Mouse (Mus musculus) kidney, embryonic 15.5 days (tissue): Measurements from ENCODE around the gene Acvr2b. TPM values are rescaled to one million over a fixed set of nuclear protein-coding genes. Genes with fewer than 3 reads are reported as not detected.

Experiments
- ATAC-seq: fragments of 200-750 bp; cut with Nextera tagmentation; replicated peaks from 2 replicates; pipeline ENCODE4 v1.8.0; 2017; ENCODE audit warnings: moderate TSS enrichment; ENCODE audit not compliant: low FRiP score
- H3K27ac ChIP-seq: fragments of 300-500 bp; sonication (generic); 2 replicates; pipeline ENCODE4 v1.5.1; 2015; ENCODE audit warnings: mild to moderate bottlenecking, inconsistent platforms
- H3K27me3 ChIP-seq: fragments of 300-500 bp; sonication (generic); 2 replicates; pipeline ENCODE4 v1.6.1; 2015; ENCODE audit warnings: inconsistent platforms
- H3K36me3 ChIP-seq: fragments of 300-500 bp; sonication (generic); 2 replicates; pipeline ENCODE4 v1.6.1; 2015; ENCODE audit warnings: inconsistent platforms
- H3K4me1 ChIP-seq: fragments of 300-500 bp; sonication (generic); 2 replicates; pipeline ENCODE4 v1.6.1; 2015; ENCODE audit warnings: inconsistent platforms
- H3K4me2 ChIP-seq: fragments of 300-500 bp; sonication (generic); 2 replicates; pipeline ENCODE4 v1.6.1; 2015; ENCODE audit warnings: moderate library complexity, mild to moderate bottlenecking, inconsistent platforms
- H3K4me3 ChIP-seq: fragments of 300-500 bp; sonication (generic); replicated peaks from 2 replicates; pipeline ENCODE4 v1.5.1; 2015; ENCODE audit warnings: mild to moderate bottlenecking, inconsistent platforms
- H3K9ac ChIP-seq: fragments of 300-500 bp; sonication (generic); 2 replicates; pipeline ENCODE4 v1.6.1; 2015; ENCODE audit warnings: mild to moderate bottlenecking, inconsistent platforms
- H3K9me3 ChIP-seq: fragments of 300-500 bp; sonication (generic); replicated peaks from 2 replicates; pipeline ENCODE4 v1.6.1; 2016; ENCODE audit warnings: inconsistent platforms
- WGBS: fragments of 180-500 bp; shearing (Covaris S2); methylation state at CpG from one replicate; pipeline ENCODE4 v1.1.7; 2015; ENCODE audit warnings: mixed read lengths; 5-methylcytosine and 5-hydroxymethylcytosine counted together
- polyA plus RNA-seq: library from polyadenylated mRNA; unstranded; fragments of >200 nt; fragmentation: Nextera tagmentation; extraction: Ambion mirVana; gene quantifications from 2 replicates; pipeline ENCODE4 v1.2.1, GENCODE M21; 2015

The Acvr2b gene
- polyA plus RNA-seq, 1 experiment from 2014 or later: 36.4 TPM

DNA sequence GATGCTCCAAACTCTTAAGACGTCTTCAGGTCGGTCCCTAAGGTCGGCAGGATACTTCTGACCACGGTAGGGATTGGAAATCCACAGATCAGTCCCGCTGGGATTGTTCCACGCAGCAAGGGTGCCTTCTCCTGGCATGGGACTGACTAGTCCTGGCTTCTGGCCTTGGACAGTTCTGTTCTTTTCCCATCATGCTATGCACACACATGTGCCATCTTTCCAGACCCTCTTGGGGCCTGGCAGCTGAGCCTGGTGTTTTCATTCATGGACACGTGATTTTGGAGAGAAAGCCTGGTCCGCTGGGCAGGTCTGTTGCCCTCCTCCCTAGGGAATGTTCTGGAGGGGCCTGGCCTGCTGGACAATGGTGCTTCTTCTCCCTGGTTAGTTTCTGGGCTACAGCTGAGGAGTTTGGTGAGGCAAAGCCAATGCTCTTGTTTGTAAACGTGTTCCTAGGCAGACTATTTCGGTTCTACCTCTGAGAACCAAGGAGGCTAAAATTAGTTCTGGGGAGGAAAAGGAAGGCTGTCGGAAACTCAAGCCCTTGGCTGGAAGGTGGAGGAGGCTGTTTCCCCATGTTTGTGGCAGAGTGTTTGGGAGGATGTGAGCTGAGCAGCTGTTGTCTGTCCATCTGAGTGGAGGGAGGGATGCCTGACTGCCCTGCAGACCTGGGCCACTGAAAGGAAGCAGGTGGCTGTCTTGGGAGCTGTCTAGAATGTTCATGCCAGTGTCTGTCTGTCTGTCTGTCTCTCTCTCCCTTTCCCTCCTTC is 7.2 kb downstream of the Acvr2b start:
- peak; percentile 53 for ATAC-seq
- H3K27ac ChIP-seq: peak overlapping the region; percentile 84
- H3K9me3 ChIP-seq: peaks cover 7% of the 10 kb centered on the region; the same call in 1 of the 2 replicates
- H3K27me3 ChIP-seq: no peaks in the 10 kb centered on the region
- H3K4me1 ChIP-seq: peaks cover 56% of the 10 kb centered on the region
- 55% methylated on average over 11 of the region's 11 CpGs for WGBS
- H3K4me3 ChIP-seq: no peak overlapping the region
- H3K36me3 ChIP-seq: peaks cover 24% of the 10 kb centered on the region
- 0 out of 2 replicates have a peak overlapping the region, but pooled peaks have one; percentile 8 for H3K9ac ChIP-seq
- H3K4me2 ChIP-seq: peak overlapping the region; percentile 27; the same call in 1 of the 2 replicates

DNA sequence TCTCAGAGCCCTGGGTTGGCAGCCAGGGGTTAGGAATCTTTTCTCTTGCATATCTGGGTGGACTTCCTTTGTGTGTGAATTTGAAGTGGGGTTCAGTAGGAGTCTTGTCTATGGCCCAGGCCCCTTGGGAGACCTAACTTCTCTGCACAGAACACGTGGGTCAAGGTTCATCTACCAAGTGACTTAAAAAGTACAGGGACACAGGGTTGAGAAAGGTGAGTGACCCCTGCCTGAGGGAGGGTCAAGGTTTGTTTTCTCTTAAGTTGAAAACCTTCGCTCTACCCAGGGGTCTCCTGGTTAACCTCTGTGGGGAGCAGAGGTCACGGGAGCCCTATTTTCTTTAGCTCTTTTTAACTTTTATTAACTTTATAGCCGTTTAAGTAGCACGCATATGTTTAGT is 7.9 kb downstream of the Acvr2b start:
- H3K4me2 ChIP-seq: no peak overlapping the region
- peaks cover 7% of the 10 kb centered on the region; the same call in 1 of the 2 replicates for H3K9me3 ChIP-seq
- ATAC-seq: no peak
- peak overlapping the region; percentile 84 for H3K27ac ChIP-seq
- no peaks in the 10 kb centered on the region for H3K27me3 ChIP-seq
- H3K9ac ChIP-seq: no peak overlapping the region
- H3K36me3 ChIP-seq: peaks cover 24% of the 10 kb centered on the region
- peaks cover 49% of the 10 kb centered on the region for H3K4me1 ChIP-seq
- 26% methylated on average over 5 of the region's 5 CpGs for WGBS
- H3K4me3 ChIP-seq: no peak overlapping the region

DNA sequence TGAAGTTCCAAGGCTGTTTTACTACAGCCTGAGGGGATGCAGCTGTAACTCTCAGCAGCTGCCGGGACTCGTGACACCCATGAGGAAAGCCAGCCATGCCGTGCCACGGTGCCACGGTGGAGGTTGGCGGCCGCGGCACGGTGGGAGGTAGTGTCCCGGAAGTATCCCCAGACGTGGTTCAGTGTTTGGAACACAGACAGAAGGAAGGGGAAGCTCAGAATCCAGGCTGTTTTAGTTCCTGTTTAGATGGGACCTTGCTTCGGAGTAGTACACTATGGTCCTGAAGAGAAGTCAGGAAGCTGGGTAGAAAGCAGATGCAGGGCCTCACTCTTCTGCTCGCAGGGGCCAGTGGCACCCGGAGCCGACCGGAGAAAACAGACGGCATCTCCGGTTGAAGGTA is 16.1 kb downstream of the Acvr2b start:
- Histone ChIP-seq H3K9ac (no peak overlapping the region), H3K27me3 (no peaks in the 10 kb centered on the region), H3K9me3 (0 out of 2 replicates have a peak, but pooled peaks cover 4% of the 10 kb centered on the region), H3K4me2 (no peak overlapping the region), H3K4me3 (no peak overlapping the region), H3K36me3 (peaks cover 5% of the 10 kb centered on the region; the same call in 1 of the 2 replicates), H3K27ac (peak overlapping the region; percentile 25; the same call in 1 of the 2 replicates), H3K4me1 (peaks cover 25% of the 10 kb centered on the region)
- 66% methylated on average over 18 of the region's 18 CpGs for WGBS
- ATAC-seq: no peak

DNA sequence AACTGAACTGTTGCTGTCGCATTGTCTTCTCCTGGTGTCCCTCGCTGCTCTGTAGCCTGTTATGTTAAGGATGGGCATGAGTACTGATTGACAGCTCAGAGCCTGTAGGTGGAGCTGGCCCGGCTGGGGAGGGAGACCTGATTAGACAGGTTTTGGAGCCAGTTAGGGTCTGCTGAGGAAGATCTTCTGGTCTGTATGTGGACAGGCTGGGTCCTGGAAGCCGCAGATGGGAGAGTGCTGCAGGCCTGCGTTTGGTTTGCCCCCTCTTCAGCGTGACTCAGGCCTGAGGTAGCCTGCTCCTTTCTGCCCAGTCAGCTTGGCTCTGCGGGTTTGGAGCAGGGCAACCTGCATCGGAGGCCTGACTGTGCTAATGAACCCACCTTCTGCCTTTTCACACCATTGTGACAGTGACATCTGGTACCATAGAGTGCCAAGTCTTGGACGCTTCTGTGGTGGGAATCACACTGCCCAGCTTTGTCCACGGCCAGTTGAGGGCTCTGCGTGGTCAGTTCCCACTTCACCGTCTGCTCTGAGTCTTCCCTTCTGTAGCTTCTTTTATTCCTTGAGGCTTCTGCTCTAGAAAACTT is 18.0 kb downstream of the Acvr2b start:
- Histone ChIP-seq H3K27ac (no peak overlapping the region), H3K4me2 (no peak overlapping the region), H3K4me3 (no peak overlapping the region), H3K4me1 (peaks cover 39% of the 10 kb centered on the region), H3K9me3 (no peaks in the 10 kb centered on the region), H3K36me3 (no peaks in the 10 kb centered on the region), H3K9ac (no peak overlapping the region), H3K27me3 (no peaks in the 10 kb centered on the region)
- no peak for ATAC-seq
- 73% methylated on average over 12 of the region's 12 CpGs for WGBS

DNA sequence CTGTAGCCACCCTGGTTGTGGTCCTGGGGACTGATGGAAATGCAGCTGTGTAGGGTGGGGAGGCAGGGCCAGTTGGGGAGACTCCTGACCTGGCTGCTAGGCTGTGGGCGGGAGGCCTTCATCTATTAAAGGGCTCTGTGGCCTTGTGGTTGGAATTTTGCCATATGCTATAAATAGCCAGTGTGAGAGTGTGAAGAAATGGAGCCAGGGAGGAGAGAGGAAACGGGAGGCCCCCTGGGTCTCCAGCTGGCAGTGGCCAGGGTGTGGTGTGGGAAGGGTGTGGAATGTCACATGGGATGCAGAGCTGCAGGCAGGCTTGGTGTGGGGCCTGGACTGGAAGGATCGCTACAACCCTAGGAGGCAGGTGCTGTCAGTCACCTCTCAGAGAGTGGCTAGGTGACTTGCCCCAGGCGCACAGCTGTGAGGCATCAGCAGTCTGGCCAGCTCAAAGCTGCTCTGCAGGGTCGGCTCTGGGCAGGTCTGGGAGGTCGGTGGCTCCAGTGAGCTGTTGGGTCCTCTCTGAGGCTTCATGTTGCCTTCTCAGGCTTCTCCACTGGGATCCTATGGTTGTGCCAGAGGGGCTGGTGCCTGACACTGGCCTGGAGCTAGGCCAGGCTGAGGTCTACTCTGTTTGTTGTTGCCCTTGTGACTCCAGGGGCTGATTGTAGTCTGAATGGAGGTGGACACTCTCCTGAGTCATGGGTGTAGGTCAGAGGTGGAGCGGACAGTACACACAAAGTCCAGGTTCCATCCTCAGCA is 23.5 kb downstream of the Acvr2b start:
- no peaks in the 10 kb centered on the region for H3K27me3 ChIP-seq
- peak overlapping the region; percentile 68 for H3K27ac ChIP-seq
- H3K9me3 ChIP-seq: no peaks in the 10 kb centered on the region
- H3K4me1 ChIP-seq: peaks cover 52% of the 10 kb centered on the region
- H3K9ac ChIP-seq: no peak overlapping the region
- H3K4me2 ChIP-seq: no peak overlapping the region
- WGBS: 19% methylated on average over 7 of the region's 7 CpGs
- H3K36me3 ChIP-seq: peaks cover 25% of the 10 kb centered on the region
- H3K4me3 ChIP-seq: no peak overlapping the region
- peak; percentile 70 for ATAC-seq

DNA sequence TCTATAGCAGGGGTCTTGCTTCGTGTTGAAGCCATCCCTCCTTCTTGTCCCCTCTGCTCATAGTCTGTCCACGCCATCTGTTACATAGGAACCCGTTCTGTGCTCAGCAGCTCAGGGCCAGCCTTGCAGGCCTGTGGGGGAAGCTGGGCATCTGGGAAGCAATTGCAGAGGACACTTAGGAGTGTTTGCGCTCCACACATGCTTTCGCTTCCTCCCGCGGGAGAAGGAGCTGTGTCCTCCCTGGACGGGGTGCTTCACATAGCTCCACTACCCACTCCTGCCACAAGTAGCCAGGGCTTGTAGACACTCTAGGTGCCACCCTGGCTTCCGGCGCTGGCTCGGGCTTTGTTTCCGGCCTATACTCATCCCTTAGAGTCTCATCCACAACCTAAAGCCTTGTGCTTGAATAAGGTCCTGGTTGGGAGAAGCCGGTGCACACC is 24.1 kb downstream of the Acvr2b start:
- no peaks in the 10 kb centered on the region for H3K9me3 ChIP-seq
- H3K9ac ChIP-seq: no peak overlapping the region
- peak overlapping the region; percentile 68 for H3K27ac ChIP-seq
- 82% methylated on average over 13 of the region's 13 CpGs for WGBS
- no peak overlapping the region for H3K4me3 ChIP-seq
- H3K4me1 ChIP-seq: peaks cover 46% of the 10 kb centered on the region
- no peaks in the 10 kb centered on the region for H3K27me3 ChIP-seq
- no peak overlapping the region for H3K4me2 ChIP-seq
- H3K36me3 ChIP-seq: peaks cover 28% of the 10 kb centered on the region
- 0 out of 2 replicates have a peak, but pooled peaks have one; percentile 1 for ATAC-seq

DNA sequence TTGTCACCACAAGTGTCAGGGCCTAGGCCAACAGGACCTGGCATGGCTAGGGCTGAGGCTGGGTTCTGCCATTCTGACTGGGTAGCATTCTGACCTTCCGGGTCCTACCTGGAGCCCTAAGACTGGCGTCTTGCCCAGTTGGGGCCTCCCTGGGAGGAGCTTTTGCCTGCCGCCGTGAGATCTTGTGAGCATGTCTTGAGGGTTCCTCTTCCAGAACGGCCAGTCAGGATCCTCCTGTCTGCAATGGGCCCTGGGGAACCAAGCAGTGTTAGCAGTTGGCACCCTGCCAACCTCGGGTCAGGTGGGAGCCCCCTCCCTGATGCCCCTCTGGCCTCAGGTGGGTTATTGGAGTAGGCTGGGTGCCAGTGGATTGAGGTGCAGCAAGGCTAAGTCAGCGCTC is 24.6 kb downstream of the Acvr2b start:
- Histone ChIP-seq H3K9ac (no peak overlapping the region), H3K4me3 (no peak overlapping the region), H3K27ac (no peak overlapping the region), H3K9me3 (no peaks in the 10 kb centered on the region), H3K4me1 (peaks cover 46% of the 10 kb centered on the region), H3K4me2 (no peak overlapping the region), H3K27me3 (no peaks in the 10 kb centered on the region), H3K36me3 (peaks cover 33% of the 10 kb centered on the region)
- ATAC-seq: no peak
- WGBS: 65% methylated on average over 7 of the region's 7 CpGs

DNA sequence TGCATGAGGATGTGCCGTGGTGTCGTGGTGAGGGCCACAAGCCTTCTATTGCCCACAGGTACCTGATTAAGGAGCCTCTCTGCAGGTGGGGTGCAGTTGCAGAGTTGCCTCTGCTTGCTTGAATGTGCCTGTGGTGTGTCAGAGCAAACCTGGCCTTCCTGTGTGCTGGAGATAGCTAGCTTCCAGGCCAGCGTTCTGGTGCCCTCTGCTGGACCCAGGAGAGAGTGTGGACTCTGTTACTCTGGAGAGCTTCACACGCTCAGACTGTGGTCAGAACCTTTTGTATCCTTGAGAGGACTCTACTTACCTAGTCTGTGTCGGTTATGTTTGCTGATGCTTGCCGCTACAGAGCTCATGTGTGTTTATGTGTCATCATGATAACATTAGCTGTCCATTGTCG is 28.4 kb downstream of the Acvr2b start:
- no peaks in the 10 kb centered on the region for H3K27me3 ChIP-seq
- 46% methylated on average over 7 of the region's 7 CpGs for WGBS
- no peaks in the 10 kb centered on the region for H3K9me3 ChIP-seq
- peak; percentile 61; the same call in 1 of the 2 replicates for ATAC-seq
- H3K9ac ChIP-seq: no peak overlapping the region
- peaks cover 28% of the 10 kb centered on the region for H3K4me1 ChIP-seq
- H3K4me3 ChIP-seq: no peak overlapping the region
- peaks cover 71% of the 10 kb centered on the region for H3K36me3 ChIP-seq
- H3K27ac ChIP-seq: no peak overlapping the region
- no peak overlapping the region for H3K4me2 ChIP-seq

DNA sequence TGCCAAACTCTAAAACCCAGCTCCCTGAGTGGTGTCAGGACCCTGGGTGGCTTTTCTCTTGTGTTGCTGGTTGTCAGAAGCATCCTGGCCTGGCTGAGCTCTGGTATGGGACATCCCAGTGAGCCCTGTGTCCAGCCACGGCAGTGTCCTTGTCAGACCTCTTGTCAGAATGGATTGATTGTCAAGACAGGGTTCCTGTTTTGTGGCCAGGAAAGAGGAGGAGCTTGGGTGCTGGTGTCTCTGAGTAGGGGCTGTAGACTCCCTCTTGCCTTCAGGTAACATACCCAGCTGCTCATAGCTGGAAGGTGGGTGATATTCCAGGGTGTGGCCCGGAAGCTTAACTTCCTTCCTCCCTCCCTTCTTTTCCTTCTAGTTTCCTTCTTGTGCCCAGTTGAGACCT is 33.9 kb downstream of the Acvr2b start:
- H3K36me3 ChIP-seq: peaks cover 82% of the 10 kb centered on the region
- H3K4me3 ChIP-seq: no peak overlapping the region
- no peaks in the 10 kb centered on the region for H3K4me1 ChIP-seq
- 78% methylated on average over 2 of the region's 2 CpGs for WGBS
- H3K4me2 ChIP-seq: no peak overlapping the region
- H3K27ac ChIP-seq: no peak overlapping the region
- H3K9ac ChIP-seq: no peak overlapping the region
- H3K27me3 ChIP-seq: no peaks in the 10 kb centered on the region
- no peak for ATAC-seq
- no peaks in the 10 kb centered on the region for H3K9me3 ChIP-seq

DNA sequence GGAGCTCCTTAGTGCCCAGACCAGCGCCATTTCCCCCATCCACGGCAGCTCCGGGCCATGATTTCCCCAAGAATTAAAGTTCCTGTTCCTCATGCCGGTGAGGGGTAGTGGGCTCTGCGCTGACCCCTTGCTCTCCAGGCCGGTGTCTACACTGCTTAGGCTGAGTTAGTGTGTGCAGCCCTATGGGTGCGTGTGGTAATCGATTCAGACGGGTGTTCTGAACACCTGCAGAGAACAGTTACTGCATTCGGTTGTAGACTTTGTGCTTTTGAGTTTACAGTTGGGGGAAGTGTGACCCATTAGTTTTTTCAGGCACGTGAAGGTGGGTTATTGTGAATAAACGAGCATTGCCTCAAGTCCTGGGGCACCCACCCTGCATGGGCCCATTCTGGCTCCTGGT is 36.1 kb downstream of the Acvr2b start:
- no peaks in the 10 kb centered on the region for H3K9me3 ChIP-seq
- no peak for ATAC-seq
- 90% methylated on average over 12 of the region's 12 CpGs for WGBS

DNA sequence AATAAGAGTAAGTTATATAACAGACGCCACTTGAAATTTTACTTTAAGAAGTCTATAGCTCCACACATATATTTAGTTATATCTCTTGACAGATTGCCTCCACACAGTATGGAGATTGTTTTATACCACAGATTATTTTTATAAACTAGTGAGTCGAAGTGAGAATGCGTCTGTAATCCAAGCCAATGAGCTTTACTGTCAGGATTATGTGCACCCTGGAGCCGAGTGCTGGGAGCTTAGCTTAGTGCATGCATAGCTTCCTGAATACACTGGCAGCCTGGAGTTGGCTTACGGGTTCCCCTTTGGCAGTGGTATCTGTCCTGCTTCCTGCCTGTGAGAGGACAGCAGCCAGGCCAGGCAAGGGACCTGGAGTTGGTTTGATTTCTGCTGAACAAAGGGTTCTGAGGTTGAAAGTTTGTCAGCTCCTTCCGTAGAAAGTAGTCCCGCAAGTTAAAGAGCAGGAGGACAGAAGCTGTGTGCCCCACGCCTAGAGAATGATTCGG is 36.6 kb downstream of the Acvr2b start:
- Histone ChIP-seq H3K36me3 (peaks cover 55% of the 10 kb centered on the region), H3K27ac (no peak overlapping the region), H3K9ac (no peak overlapping the region), H3K4me2 (no peak overlapping the region), H3K27me3 (no peaks in the 10 kb centered on the region), H3K9me3 (no peaks in the 10 kb centered on the region), H3K4me1 (no peaks in the 10 kb centered on the region), H3K4me3 (no peak overlapping the region)
- WGBS: 93% methylated on average over 9 of the region's 9 CpGs
- ATAC-seq: no peak

More for the DNA sequence above, 36.1 kb downstream of the Acvr2b start:
- Histone ChIP-seq H3K9ac (no peak overlapping the region), H3K4me3 (no peak overlapping the region), H3K4me1 (no peaks in the 10 kb centered on the region), H3K36me3 (peaks cover 60% of the 10 kb centered on the region), H3K27ac (no peak overlapping the region), H3K27me3 (no peaks in the 10 kb centered on the region), H3K4me2 (no peak overlapping the region)
